Mouse (Mus musculus) adrenal gland, postnatal 10 days (tissue): ENCODE results near the gene Tmem87b. TPM values are rescaled to one million over a fixed set of nuclear protein-coding genes. Genes with fewer than 3 reads are reported as not detected.

Source experiments
- DNase-seq: peaks from one replicate; pipeline ENCODE4 v3.0.0; 2021; ENCODE audit warnings: mixed read lengths
- long read RNA-seq, 2 experiments: library from polyadenylated mRNA; stranded (forward); transcript quantifications; one replicate each; pipeline ENCODE4 v2.0.0; 2021
- total RNA-seq, 2 experiments: library from RNA; stranded (reverse); gene quantifications; 2 replicates each; pipeline ENCODE4 v1.2.3; 2021

Tmem87b gene
- 10 to 100 TPM; 33.2 to 37.1 TPM for total RNA-seq
- long read RNA-seq, experiment 1, full-length matches to known transcripts = 17 of 47 reads
- long read RNA-seq, experiment 1, partial matches to known transcripts = 1 of 47 reads
- long read RNA-seq, experiment 1, other reads (novel, unspliced or antisense) = 29 of 47 reads
- long read RNA-seq, experiment 2, full-length matches to known transcripts = 10 of 27 reads
- long read RNA-seq, experiment 2, partial matches to known transcripts = 1 of 27 reads
- long read RNA-seq, experiment 2, other reads (novel, unspliced or antisense) = 16 of 27 reads

DNA sequence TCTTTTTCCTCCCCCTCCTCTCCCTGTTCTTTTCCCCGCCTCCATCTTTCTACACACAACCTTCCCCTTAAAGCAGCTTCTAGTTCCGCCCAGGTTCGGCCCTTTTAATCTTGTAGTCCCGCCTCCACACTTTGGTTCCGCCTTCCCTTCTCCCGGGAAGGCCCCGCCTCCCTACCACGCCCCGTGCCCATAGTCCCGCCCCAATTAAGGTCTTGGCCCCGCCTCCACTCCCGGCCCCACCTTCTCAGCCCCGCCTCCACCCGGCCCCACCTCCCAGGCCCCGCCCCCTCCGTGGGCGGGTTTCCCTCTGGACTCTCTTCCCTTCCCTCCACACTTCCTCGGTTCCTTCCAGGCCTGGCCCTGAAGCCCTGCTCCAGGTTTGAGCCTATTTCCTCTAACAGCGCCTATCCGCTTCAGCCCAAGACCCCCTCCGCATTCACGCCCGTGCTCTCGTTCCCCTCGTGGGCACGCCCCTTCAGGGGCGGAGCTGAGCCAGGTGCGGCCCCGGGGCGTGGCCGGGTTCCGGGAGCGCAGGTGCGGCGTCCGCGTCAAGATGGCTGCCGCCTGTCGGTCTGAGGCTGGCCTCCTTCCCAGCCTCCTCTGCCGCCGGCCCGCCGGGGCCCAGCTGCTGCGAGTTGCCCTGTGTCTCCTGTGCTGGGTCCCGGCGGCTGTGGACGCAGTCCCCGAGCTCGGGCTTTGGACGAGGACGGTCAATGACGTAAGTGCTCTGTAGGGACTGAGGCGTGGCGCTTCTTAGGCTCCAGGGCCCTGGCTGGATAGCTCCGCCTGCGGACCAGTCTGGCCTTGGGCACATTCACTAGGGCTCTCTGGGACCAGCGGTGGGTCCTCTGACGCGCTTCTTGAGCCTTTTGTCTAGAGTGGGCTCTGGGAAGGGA, at the start of gene Tmem87b:
Tmem87b (plus strand) TSS at position 333 of the 896 bp plus-strand sequence.
- peak; percentile 99 for DNase-seq

DNA sequence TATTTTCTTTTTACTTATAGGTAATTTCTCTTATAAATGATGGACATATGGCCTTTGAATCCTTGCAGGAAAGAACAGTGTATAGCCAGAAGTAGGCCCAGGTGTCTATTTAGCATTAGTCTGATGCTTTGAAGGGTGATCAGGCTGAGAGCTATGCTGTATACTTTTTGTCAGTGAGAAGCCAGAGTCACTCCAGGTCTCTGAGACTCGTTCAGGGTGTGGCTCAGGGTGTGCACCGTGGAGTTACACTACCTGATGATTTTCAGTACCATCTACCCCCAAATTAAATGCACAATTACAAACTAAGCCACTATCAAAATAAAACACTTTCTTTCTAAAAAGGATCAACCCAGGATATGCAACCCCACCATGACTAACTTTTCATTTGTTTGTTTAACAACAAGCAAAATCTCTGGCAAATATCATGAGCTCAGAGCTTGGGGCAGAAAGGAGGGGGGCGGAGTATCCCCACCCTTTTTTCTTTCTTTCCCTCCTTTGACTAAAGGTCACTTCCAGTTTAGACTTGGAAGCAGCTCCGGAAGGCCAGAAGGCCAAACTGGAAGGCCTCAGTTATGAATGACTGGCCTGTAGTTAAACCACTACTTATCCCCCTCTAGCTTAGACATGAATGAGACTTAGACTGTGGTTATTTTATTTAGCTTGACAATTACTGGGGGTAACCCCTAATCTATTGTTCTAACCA, 49.2 kb upstream of the Tmem87b start:
- DNase-seq = no peak

DNA sequence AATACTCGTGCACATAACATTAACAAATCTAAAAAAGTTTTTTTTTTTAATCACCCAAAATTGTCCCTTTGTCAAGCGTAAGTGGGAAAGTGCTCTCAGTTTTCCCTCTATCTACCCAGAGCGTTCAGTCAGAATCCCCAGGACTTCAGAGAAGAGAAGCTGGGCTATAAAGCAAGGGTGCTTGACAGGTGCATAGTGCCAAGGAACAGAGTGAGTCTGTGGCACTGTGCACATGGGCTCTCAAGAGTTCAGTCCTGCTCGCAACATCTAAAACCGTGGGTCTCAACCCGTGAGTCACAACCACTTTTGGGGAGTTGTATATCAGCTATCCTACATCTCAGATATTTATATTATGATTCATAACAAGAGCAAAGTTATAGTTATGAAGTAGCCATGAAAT, 47.4 kb upstream of the Tmem87b start:
- DNase-seq = no peak

DNA sequence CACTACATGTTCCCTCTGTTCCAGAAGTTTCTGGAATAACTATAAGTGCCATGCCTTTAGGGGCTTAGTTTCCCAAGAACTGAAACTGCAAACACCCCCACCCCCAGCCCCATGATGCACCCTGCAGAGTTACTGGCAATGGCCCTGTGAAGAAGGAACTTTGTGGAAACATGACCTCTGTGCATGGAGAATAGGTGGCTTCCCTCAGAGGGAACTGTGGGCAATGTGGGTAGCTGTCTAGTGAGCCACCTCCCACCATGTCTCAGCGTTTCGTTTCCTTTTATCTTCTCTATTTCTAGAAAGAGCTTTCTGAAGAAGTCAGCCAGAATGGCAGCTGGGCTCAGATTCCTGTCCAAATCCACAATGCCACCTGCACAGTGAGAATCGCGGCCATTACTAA, 46.9 kb upstream of the Tmem87b start:
- DNase-seq = no peak

DNA sequence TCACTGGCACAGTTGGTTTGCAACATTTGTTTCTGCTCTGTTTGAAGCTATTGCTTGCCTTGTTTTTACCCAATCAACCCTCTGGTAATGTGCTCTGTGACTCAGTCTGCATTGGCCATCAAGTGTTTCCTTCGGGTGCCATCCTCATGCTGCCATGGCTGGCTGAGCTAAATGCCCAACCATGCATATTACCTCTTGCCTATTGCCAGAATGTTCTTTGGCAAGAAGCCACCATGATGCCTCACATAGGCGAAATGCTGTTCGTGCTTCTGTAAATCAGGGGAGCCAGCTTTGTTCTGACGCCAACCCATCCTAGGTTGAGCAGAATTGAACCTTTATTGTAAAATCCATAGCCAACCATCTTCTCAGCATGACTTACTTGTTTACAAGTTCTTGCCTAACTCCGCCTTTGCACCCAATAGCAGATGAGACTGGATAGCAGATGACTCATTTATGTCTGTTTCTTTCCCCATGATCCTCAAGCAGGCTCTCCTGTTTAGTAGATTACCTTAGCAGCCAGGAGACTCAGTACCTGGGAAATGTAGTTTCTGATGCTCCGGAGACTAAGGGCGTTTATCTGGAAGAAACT, 46.1 kb upstream of the Tmem87b start:
- no peak for DNase-seq

DNA sequence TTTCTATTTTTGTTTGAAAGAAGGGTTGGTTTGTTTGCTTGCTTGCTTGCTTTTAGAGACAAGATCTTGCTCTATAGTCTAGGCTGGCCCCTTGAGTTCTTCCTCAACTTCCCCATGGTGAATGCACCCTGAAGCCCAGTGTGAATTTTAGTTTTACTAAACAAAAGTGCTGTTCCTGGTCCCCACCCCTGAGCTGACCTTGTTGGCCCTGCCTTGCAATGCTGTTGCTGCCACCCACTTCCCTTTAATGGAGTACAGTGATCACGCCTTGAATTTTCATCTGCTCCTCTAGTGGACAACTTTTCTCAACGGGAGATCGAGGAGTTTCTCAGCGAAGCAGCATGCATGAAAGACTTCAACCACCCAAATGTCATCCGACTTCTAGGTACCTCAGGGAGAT, 35.7 kb upstream of the Tmem87b start:
- no peak for DNase-seq

DNA sequence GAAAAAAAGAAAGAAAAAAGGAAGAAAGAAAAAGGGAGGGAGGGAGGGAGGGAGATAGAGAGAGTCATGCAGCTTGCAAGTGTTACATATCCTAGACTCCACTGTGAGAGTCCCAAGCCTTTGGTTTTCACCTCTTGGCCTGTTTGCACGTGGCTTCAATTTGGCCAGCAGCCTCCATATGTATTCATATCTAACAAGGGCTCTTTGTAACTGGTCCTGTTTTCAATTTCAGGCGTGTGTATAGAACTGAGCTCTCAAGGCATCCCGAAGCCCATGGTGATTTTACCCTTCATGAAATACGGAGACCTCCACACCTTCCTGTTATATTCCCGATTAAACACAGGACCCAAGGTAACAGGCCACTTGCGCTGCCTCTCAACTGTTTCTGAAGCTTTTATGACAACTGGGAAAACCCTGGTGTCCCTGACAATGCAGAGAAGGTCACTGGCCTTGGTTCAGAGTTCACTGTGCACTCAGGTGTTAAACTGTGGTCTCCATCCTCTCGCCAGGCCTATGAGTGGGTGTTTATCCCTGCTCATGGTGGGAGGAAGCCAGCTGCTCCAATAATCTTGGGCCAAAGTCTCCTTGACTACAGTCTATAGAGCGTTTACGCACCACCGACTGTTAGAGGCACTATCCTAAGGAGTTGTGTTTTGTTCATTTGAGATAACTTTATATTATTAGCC, 34.1 kb upstream of the Tmem87b start:
- no peak for DNase-seq

DNA sequence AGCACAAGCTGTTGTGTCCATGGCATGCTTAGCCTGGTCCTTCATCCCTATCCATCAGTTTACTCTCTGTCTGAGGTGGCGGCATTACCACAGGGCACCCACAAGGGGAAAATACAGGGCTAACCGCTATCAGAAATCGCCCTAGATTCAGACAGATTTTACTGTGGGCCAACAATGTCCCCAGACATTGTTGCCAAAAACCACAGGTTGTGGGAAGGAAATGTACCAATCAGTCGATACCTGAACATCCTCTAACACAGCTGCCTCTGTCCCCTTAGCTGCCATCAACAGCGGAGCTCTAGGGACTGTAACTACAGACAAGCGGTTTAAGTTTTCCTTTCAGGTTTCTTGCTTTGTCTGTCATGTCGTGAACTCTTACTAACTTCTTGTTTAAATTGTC, 33.1 kb upstream of the Tmem87b start:
- DNase-seq = no peak

DNA sequence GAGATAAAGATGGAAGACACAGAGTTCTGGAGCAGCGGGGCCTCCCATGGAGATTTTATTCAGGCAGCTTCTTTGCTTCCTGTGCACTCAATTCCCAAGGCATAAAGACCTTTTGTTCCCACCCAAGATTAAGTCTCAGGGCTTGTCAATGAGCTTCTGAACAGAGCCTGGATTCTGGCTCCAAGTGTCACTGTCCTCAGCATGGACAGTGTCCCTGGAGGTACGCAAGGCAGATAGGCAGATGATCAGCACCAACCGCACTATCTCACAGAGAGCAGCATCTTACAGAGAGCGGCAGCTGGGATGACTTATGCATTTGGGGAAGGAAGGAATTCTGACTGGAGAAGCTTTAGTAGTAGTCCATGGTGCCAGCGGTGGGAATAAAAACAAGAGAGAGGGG, 31.6 kb upstream of the Tmem87b start:
- DNase-seq = no peak

DNA sequence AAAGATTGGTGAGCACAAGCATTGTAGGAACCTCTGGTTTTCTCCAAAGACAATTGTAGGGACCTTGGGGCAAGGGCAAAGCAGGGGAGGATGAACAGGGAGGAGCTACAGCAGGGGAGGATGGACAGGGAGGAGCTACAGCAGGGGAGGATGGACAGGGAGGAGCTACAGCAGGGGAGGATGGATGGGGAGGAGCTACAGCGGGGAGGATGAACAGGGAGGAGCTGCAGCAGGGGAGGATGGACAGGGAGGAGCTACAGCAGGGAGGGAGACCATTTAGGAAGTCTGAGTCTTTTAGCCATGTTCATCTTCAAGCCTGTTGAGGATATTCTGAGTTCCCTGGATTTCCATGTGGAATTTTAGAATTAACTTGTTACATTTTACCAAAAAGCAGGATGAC, 31.1 kb upstream of the Tmem87b start:
- DNase-seq = no peak

DNA sequence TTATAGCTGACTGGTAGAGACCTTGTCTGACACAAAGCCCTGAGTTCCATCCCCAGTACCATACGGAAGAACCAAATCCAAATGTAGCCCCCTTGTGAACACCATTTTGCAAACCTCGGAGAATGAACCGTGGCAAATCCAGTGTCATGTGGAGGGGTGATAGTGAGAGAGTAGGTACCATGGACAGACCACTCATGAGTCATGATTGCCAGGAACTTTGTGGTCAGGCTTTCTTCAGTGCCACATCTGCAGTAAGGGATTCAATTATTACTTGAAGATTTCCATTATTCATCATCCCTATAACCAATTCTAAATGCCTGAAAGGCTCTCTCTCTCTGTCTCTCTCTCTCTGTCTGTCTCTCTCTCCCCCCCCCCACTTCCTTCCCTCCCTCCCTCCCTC, 30.1 kb upstream of the Tmem87b start:
- no peak for DNase-seq

DNA sequence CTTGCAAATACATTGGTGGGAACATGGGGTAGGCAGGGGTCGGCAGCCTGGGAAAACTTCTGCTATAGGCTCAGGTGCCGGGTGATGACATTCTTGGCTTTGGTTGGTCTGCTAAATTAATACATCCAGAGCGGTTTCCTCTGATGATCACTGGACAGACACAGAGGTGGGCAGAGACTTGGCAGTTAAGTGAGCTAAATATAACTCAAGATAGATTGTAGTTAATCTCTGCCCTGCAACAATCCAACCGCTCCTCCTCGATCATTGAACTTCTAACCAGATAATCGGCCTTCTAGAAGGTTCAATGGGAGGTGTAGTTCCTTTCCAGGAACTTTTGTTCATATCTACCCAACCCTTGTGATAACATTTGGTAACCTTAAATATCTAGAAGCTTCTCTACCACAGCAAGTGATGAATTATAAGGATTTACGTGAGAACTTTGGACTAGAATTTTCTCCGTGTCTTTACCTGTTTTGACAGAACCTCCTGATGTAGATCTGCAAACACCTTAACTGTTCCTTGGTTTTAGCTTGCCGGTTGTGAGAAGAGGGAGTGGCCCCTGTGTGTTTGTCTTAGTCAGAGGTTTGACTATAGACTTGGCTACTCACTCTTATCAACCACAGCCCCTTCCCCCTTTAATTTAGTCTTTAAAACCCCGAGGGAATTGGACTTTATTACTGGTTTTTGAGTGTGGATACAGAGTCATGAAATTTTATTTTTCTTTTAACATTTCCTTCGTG, 26.9 kb upstream of the Tmem87b start:
- DNase-seq = no peak

DNA sequence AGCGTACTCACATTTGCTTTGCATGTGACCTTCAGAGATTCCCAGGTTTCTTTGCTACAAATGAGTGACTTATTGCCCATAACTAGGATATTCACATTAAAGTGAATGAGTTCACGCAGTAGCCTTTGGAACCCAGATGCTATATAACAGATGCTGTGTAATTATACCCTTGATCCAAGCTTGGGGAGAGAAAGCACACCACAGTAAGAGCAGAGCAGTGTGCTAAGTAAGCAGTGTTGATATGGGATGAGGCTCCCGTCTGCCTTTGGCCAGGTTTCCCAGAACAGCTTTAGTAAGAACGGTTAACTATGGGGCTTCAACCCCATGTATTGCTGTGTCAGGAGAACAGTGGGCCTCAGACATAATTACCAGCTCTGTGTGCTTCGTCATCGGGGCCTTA, 24.0 kb upstream of the Tmem87b start:
- DNase-seq = no peak

DNA sequence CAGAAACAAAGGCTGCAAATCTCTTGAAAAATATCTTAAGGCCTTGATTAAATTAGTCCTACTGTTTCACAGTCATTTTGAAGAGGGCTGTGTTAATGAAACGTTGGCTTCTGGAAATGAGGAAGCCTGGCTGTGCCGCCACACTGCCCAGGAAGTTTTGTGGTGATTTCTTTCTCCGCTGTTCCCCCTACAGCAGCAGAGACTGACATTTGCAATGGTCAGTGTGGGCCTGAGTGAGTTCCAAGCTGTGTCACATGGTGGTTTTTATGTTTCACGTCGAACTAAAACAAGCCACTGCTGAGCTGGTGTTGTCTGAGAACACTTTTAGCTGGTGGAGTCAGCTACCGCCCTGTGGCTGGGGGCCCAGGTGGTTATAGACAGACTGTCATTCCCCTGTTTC, 21.5 kb upstream of the Tmem87b start:
- DNase-seq = no peak

DNA sequence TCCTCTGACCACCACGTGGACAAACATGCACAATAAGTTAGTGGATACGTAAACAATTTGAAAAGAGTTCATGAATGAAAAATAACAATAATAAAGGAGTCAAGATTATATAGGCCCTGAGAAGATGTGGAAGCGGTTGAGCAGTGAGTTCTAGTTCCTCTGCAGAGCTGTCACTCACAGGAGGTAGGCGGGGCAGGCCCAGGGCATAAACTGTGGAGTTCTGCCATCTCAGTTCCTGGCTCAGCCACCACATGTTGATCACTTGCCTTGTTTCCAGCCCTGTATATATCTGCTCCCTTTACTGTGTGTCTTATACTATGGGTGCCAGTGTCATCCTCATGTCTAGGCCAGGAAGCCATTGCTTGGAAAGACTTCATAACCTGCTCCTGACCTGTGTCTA, 14.5 kb upstream of the Tmem87b start:
- DNase-seq = no peak

DNA sequence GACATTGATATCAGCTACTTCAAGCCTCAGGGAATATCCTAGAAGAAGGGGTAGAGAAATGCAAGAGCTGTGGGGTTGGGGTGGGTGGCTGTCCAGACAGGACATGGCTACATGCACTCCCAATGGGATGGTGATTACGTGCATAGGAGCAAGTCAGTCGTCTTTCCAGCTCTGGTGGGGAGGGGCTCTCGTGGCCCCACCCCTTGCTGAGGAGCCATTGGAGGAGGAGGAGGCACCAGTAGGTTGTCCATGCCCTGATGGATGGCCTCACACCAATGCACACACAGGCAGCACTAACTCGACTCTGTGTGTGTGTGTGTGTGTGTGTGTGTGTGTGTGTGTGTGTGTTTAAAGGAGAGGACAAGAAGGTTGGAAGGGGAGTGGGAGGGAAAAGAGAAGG, 12.6 kb upstream of the Tmem87b start:
- DNase-seq = no peak

DNA sequence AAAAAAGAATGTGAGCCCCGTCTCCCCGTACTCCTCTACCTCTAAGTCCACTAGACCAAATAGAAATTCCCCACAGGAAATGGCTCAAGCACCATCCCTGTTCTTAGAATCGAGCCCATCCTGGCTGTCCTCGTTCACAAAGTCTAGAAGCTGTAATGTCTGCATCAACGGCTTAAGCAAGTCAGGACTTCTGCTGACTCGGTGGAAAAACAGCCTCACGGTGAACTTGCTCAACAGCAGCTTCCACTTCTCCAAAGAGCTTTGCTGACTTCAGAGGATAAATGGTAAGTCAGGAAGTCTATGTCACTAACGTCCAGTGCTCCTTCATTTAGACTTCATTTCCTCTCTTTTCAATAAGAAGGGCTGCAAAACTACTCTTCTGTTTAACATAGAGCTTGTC, 11.4 kb upstream of the Tmem87b start:
- no peak for DNase-seq

DNA sequence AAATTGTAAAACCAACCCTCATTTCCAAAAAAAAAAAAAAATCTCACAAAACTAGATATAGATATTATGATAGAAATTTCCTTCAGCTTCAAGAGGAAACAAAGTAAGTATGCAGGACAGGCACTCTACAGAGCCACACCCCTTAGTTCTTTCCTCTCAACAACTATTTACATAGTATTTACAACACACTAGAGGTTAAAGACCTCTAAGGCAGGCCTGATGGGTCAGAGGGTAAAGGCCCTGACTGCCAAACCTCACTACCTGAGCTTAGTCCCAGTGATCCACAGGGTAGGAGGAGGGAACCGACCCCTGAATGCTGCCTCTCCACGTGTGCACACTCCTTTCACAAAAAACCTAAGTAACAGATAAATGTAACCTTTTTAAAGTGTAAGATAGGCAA, 5.2 kb upstream of the Tmem87b start:
- no peak for DNase-seq

DNA sequence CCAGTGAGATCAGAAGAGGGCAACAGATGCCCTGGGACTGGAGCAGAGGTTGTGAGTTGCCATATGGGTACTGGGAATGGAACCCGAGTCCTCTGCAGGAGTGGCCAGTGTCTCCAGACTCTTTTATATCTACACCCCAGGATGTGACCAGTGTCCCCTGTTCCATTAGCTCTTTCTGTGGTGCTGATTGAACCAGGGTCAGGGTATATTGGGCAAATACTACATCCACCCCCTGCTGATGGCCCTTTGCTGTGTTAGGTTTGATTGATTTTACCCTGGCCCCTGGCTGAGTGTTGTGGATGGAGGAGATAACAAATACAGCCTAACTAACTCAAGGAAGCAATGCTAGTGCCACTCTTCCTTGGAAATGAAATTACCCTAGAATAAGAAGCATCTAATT, 1.6 kb upstream of the Tmem87b start:
- no peak for DNase-seq

DNA sequence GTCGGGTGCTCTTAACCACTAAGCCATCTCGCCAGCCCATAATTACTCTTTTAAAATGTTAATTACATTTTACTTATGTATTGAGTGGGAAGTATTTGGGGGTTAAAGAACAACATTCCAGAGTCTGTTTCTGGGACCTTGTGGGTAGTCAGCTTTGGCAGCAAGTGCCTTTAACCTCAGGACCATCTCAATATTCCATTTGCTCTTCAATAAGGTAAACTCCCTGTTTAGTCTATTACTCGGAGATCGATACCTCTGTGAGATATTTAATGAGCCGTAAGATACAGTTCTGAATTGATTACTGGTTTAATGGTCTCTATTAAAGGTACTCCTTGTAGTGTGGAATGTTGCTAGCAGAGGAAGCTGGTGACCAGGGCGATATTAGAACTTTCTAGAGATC, 1.0 kb upstream of the Tmem87b start:
- no peak for DNase-seq

DNA sequence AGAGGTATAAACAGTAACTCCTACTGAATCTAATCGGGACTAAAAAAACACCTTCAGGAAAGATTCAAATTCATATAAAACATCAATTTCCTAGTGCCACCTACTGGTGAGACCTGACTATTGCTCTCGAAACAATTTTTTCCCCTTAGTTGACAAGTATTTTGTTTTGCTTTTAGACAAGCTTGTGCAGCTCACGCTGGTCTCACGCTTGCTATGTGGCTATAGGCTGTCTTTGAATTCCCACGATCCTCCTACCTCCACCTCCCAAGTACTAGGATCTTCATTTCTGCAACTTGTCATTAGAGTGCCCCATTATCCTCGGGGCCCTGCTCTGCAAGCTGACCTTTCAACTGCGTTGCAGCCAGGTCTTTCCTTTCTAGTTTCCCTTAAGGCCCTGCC, 532 bp upstream of the Tmem87b start:
- DNase-seq = no peak
